Mouse (Mus musculus): ENCODE measurements around the gene Enthd1.
"Not testable (repeated sequence)": the region's sequence is repeated elsewhere in the genome, so short reads cannot be mapped to it uniquely, and the experiment has no call there.

The Enthd1 gene

GRCm38 (mm10) chr15:80538075-80538474 lies 26.9 kb downstream of the Enthd1 start:
- no peak for DNase-seq (ENCODE audit: low spot score)

GRCm38 (mm10) chr15:80536051-80536450 lies 28.9 kb downstream of the Enthd1 start:
- no peak for DNase-seq (ENCODE audit: low spot score)

- no peak for DNase-seq (ENCODE audit: low spot score)
Observed at GRCm38 (mm10) chr15:80533274-80533673, 31.7 kb downstream of the Enthd1 start.

- no peak for DNase-seq (ENCODE audit: low spot score)
Observed at GRCm38 (mm10) chr15:80532281-80533072, 32.5 kb downstream of the Enthd1 start.

- no peak for DNase-seq (ENCODE audit: low spot score)
Observed at GRCm38 (mm10) chr15:80531026-80531425, 33.9 kb downstream of the Enthd1 start.

GRCm38 (mm10) chr15:80529955-80530869 lies 34.7 kb downstream of the Enthd1 start:
- peak; percentile 54 for DNase-seq (ENCODE audit: low spot score)

GRCm38 (mm10) chr15:80521661-80522388 lies 43.1 kb downstream of the Enthd1 start:
- DNase-seq (ENCODE audit: low spot score): peak; percentile 19

- DNase-seq (ENCODE audit: low spot score): no peak
Observed at GRCm38 (mm10) chr15:80519931-80520330, 45.0 kb downstream of the Enthd1 start.

- DNase-seq (ENCODE audit: low spot score): no peak
Observed at GRCm38 (mm10) chr15:80518567-80519223, 46.3 kb downstream of the Enthd1 start.

GRCm38 (mm10) chr15:80517996-80518395 lies 47.0 kb downstream of the Enthd1 start:
- DNase-seq (ENCODE audit: low spot score): peak; percentile 42

- DNase-seq (ENCODE audit: low spot score): no peak
Observed at GRCm38 (mm10) chr15:80516525-80516924, 48.4 kb downstream of the Enthd1 start.

GRCm38 (mm10) chr15:80505086-80505485 lies 59.9 kb downstream of the Enthd1 start:
- peak; percentile 32 for DNase-seq (ENCODE audit: low spot score)

- DNase-seq (ENCODE audit: low spot score): not testable (repeated sequence)
Observed at GRCm38 (mm10) chr15:80503155-80503554, 61.8 kb downstream of the Enthd1 start.

GRCm38 (mm10) chr15:80502741-80503140 lies 62.2 kb downstream of the Enthd1 start:
- DNase-seq (ENCODE audit: low spot score): no peak

GRCm38 (mm10) chr15:80501106-80502096 lies 63.6 kb downstream of the Enthd1 start:
- no peak for DNase-seq (ENCODE audit: low spot score)

- DNase-seq (ENCODE audit: low spot score): no peak
Observed at GRCm38 (mm10) chr15:80500426-80500825, 64.5 kb downstream of the Enthd1 start.

GRCm38 (mm10) chr15:80497733-80498132 lies 67.2 kb downstream of the Enthd1 start:
- not testable (repeated sequence) for DNase-seq (ENCODE audit: low spot score)

GRCm38 (mm10) chr15:80491505-80491904 lies 73.5 kb downstream of the Enthd1 start:
- no peak for DNase-seq (ENCODE audit: low spot score)

GRCm38 (mm10) chr15:80490151-80490550 lies 74.8 kb downstream of the Enthd1 start:
- DNase-seq (ENCODE audit: low spot score): no peak

GRCm38 (mm10) chr15:80488658-80489057 lies 76.3 kb downstream of the Enthd1 start:
- peak; percentile 33 for DNase-seq (ENCODE audit: low spot score)
